Mouse (Mus musculus) midbrain, postnatal 0 days (tissue): ENCODE measurements around the gene Olfr547. TPM values are rescaled to one million over a fixed set of nuclear protein-coding genes. Genes with fewer than 3 reads are reported as not detected.

Experiments used
- ATAC-seq: fragments of 200-750 bp; cut with Nextera tagmentation; 2 replicates; pipeline ENCODE4 v1.8.0; 2017; ENCODE audit warnings: moderate number of reproducible peaks, mild to moderate bottlenecking, moderate TSS enrichment, moderate library complexity; ENCODE audit not compliant: low FRiP score
- DNase-seq: peaks from one replicate; pipeline ENCODE4 v3.0.0-alpha.2; 2015; ENCODE audit warnings: low spot score
- H3K27ac ChIP-seq: fragments of 300-500 bp; sonication (generic); 2 replicates; pipeline ENCODE4 v1.5.1; 2014; ENCODE audit warnings: low read depth, mild to moderate bottlenecking, low read length, mixed read lengths
- H3K27me3 ChIP-seq: fragments of 300-500 bp; sonication (generic); 2 replicates; pipeline ENCODE4 v1.6.1; 2014; ENCODE audit warnings: low read length, control low read depth, mixed read lengths; ENCODE audit not compliant: insufficient read depth
- H3K36me3 ChIP-seq: fragments of 300-500 bp; sonication (generic); 2 replicates; pipeline ENCODE4 v1.6.1; 2014; ENCODE audit warnings: low read length, control low read depth, mixed read lengths; ENCODE audit not compliant: insufficient read depth
- H3K4me1 ChIP-seq: fragments of 300-500 bp; sonication (generic); 2 replicates; pipeline ENCODE4 v1.6.1; 2014; ENCODE audit warnings: mild to moderate bottlenecking, control low read depth, antibody characterized with exemption, low read length, mixed read lengths; ENCODE audit not compliant: insufficient read depth
- H3K4me2 ChIP-seq: fragments of 300-500 bp; sonication (generic); 2 replicates; pipeline ENCODE4 v1.6.1; 2014; ENCODE audit warnings: low read depth, mild to moderate bottlenecking, low read length, mixed read lengths; ENCODE audit not compliant: poor library complexity, severe bottlenecking
- H3K4me3 ChIP-seq: fragments of 300-500 bp; sonication (generic); 2 replicates; pipeline ENCODE4 v1.5.1; 2014; ENCODE audit warnings: low read depth, mild to moderate bottlenecking, low read length, moderate library complexity
- H3K9ac ChIP-seq: fragments of 300-500 bp; sonication (generic); replicated peaks from 2 replicates; pipeline ENCODE4 v1.6.1; 2014; ENCODE audit warnings: mild to moderate bottlenecking, low read length, moderate library complexity, mixed read lengths; ENCODE audit not compliant: poor library complexity, severe bottlenecking
- H3K9me3 ChIP-seq: fragments of 300-500 bp; sonication (generic); 2 replicates; pipeline ENCODE4 v1.6.1; 2016; ENCODE audit warnings: low read length, control low read depth
- CTCF ChIP-seq: IDR thresholded peaks from 2 replicates; pipeline ENCODE4 v1.5.1; 2016; ENCODE audit warnings: antibody characterized with exemption, mild to moderate bottlenecking
- WGBS: fragments of 180-500 bp; shearing (Covaris S2); extraction: QIAGEN DNeasy Blood & Tissue Kit; methylation state at CpG from one replicate; pipeline ENCODE4 v1.1.7; 2014; 5-methylcytosine and 5-hydroxymethylcytosine counted together
- polyA plus RNA-seq: library from polyadenylated mRNA; unstranded; fragments of >200 nt; fragmentation: Nextera tagmentation; extraction: Ambion mirVana; gene quantifications from 2 replicates; pipeline ENCODE4 v1.2.1, GENCODE M21; 2015
- total RNA-seq: library from RNA; depleted of rRNA; stranded (reverse); fragments of >200 nt; gene quantifications from 2 replicates; pipeline ENCODE4 v1.2.3, GENCODE M21; 2014; rRNA removed

The Olfr547 gene
- total and polyA plus RNA-seq, 2 experiments from 2014 or later = not detected

GRCm38 (mm10) chr7:102573174-102573830 lies 38.8 kb downstream of the Olfr547 start:
- Histone ChIP-seq H3K4me2 (no peak overlapping the region), H3K4me1 (no peaks in the 10 kb centered on the region), H3K27me3 (no peaks in the 10 kb centered on the region), H3K9me3 (no peaks in the 10 kb centered on the region), H3K4me3 (no peak overlapping the region), H3K9ac (no peak overlapping the region), H3K27ac (no peak overlapping the region), H3K36me3 (no peaks in the 10 kb centered on the region)
- no peak for TF ChIP-seq CTCF
- ATAC-seq (peak; percentile 69; the same call in 1 of the 2 replicates), DNase-seq (peak; percentile 62)
- WGBS = 34% methylated on average over 3 of the region's 3 CpGs

GRCm38 (mm10) chr7:102575998-102576397 lies 41.4 kb downstream of the Olfr547 start:
- Histone ChIP-seq H3K27me3 (no peaks in the 10 kb centered on the region), H3K4me1 (no peaks in the 10 kb centered on the region), H3K36me3 (no peaks in the 10 kb centered on the region), H3K9me3 (no peaks in the 10 kb centered on the region), H3K4me3 (no peak overlapping the region), H3K4me2 (no peak overlapping the region), H3K27ac (no peak overlapping the region), H3K9ac (no peak overlapping the region)
- ATAC-seq = no peak
- TF ChIP-seq CTCF = no peak
- DNase-seq = no peak
- WGBS = 56% methylated on average over 6 of the region's 6 CpGs

Other genes starting within 250 kb of the Olfr547 start
- 31.2 and 35.6 TPM in 2 replicates for gene Rrm1, start 93.1 kb upstream of the Olfr547 start, total RNA-seq
- 25.0 and 26.1 TPM in 2 replicates for gene Rrm1, start 93.1 kb upstream of the Olfr547 start, polyA plus RNA-seq
- gene Olfr543, start 53.1 kb upstream of the Olfr547 start, total RNA-seq = not detected in 2 replicates
- gene Olfr543, start 53.1 kb upstream of the Olfr547 start, polyA plus RNA-seq = 0.29 and 0.38 TPM in 2 replicates
- gene Olfr544, start 46.4 kb upstream of the Olfr547 start, total RNA-seq = not detected in 2 replicates
- gene Olfr544, start 46.4 kb upstream of the Olfr547 start, polyA plus RNA-seq = 0.12 TPM in 1 of 2 replicates, not detected in the other
- gene Olfr545, start 35.2 kb upstream of the Olfr547 start, total RNA-seq = not detected in 2 replicates
- gene Olfr545, start 35.2 kb upstream of the Olfr547 start, polyA plus RNA-seq = 0.07 and 0.17 TPM in 2 replicates
- not detected in 2 replicates for gene Olfr548-ps1, start 6.1 kb downstream of the Olfr547 start, total RNA-seq
- not detected in 2 replicates for gene Olfr548-ps1, start 6.1 kb downstream of the Olfr547 start, polyA plus RNA-seq
- gene Olfr549, start 15.1 kb downstream of the Olfr547 start, total RNA-seq = not detected in 2 replicates
- not detected in 2 replicates for gene Olfr549, start 15.1 kb downstream of the Olfr547 start, polyA plus RNA-seq
- gene Trim21, start 30.7 kb downstream of the Olfr547 start, total RNA-seq = 2.1 and 3.8 TPM in 2 replicates
- gene Trim21, start 30.7 kb downstream of the Olfr547 start, polyA plus RNA-seq = 0.27 and 0.42 TPM in 2 replicates
- not detected in 2 replicates for gene Olfr550, start 36.7 kb downstream of the Olfr547 start, total RNA-seq
- not detected in 2 replicates for gene Olfr550, start 36.7 kb downstream of the Olfr547 start, polyA plus RNA-seq
- not detected in 2 replicates for gene Olfr551, start 57.1 kb downstream of the Olfr547 start, total RNA-seq
- gene Olfr551, start 57.1 kb downstream of the Olfr547 start, polyA plus RNA-seq = not detected in 2 replicates
- not detected in 2 replicates for gene Olfr552, start 63.0 kb downstream of the Olfr547 start, total RNA-seq
- not detected in 2 replicates for gene Olfr552, start 63.0 kb downstream of the Olfr547 start, polyA plus RNA-seq
- not detected in 2 replicates for gene Olfr553, start 83.5 kb downstream of the Olfr547 start, total RNA-seq
- gene Olfr553, start 83.5 kb downstream of the Olfr547 start, polyA plus RNA-seq = not detected in 2 replicates
- gene Olfr554, start 103.7 kb downstream of the Olfr547 start, total RNA-seq = not detected in 2 replicates
- gene Olfr554, start 103.7 kb downstream of the Olfr547 start, polyA plus RNA-seq = not detected in 2 replicates
- gene Olfr555, start 124.1 kb downstream of the Olfr547 start, total RNA-seq = not detected in 2 replicates
- not detected in 2 replicates for gene Olfr555, start 124.1 kb downstream of the Olfr547 start, polyA plus RNA-seq
- not detected in 2 replicates for gene Olfr556, start 130.2 kb downstream of the Olfr547 start, total RNA-seq
- not detected in 2 replicates for gene Olfr556, start 130.2 kb downstream of the Olfr547 start, polyA plus RNA-seq
- 6.9 and 7.1 TPM in 2 replicates for gene Trim68, start 152.6 kb downstream of the Olfr547 start, total RNA-seq
- 4.9 and 5.7 TPM in 2 replicates for gene Trim68, start 152.6 kb downstream of the Olfr547 start, polyA plus RNA-seq
- not detected in 2 replicates for gene Olfr557, start 161.2 kb downstream of the Olfr547 start, total RNA-seq
- not detected in 2 replicates for gene Olfr557, start 161.2 kb downstream of the Olfr547 start, polyA plus RNA-seq
- gene Olfr558, start 167.5 kb downstream of the Olfr547 start, total RNA-seq = 0.05 and 0.16 TPM in 2 replicates
- not detected in 2 replicates for gene Olfr558, start 167.5 kb downstream of the Olfr547 start, polyA plus RNA-seq
- gene Olfr33, start 184.3 kb downstream of the Olfr547 start, total RNA-seq = not detected in 2 replicates
- gene Olfr33, start 184.3 kb downstream of the Olfr547 start, polyA plus RNA-seq = not detected in 2 replicates
- not detected in 2 replicates for gene Olfr559, start 192.7 kb downstream of the Olfr547 start, total RNA-seq
- not detected in 2 replicates for gene Olfr559, start 192.7 kb downstream of the Olfr547 start, polyA plus RNA-seq
- gene Olfr560, start 224.6 kb downstream of the Olfr547 start, total RNA-seq = not detected in 2 replicates
- not detected in 2 replicates for gene Olfr560, start 224.6 kb downstream of the Olfr547 start, polyA plus RNA-seq
- not detected in 2 replicates for gene Olfr78, start 224.7 kb downstream of the Olfr547 start, total RNA-seq
- gene Olfr78, start 224.7 kb downstream of the Olfr547 start, polyA plus RNA-seq = 0.09 and 0.10 TPM in 2 replicates
- gene Olfr561, start 236.5 kb downstream of the Olfr547 start, total RNA-seq = not detected in 2 replicates
- gene Olfr561, start 236.5 kb downstream of the Olfr547 start, polyA plus RNA-seq = 0.06 TPM in 1 of 2 replicates, not detected in the other